Mouse (Mus musculus): ENCODE data around the gene Bmf. TPM values are rescaled to one million over a fixed set of nuclear protein-coding genes. Genes with fewer than 3 reads are reported as not detected.
"Not testable (repeated sequence)": the region's sequence is repeated elsewhere in the genome, so short reads cannot be mapped to it uniquely, and the experiment has no call there.

Gene Bmf
- polyA plus RNA-seq, 1 experiment from 2014 or later = 7.1 TPM

DNA sequence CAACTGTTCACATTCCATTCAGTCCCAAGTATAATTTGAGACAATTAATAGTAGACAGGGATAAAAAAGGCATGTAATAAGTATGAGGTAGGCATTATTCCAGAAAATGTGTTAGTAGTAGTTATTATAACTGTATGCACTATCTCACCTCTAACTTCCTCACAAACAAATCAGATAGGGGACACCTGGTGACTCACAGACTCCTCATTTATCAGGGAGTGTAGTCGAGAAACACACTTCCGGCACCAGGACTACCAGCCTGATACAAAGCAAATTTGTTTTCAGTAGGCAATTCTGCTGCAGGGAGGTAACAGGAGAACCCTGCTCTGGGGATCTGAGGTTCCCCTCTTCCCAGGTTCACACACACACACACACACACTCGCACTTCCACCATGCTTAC, 23.6 kb upstream of the Bmf start:
- H3K4me3 ChIP-seq (ENCODE audit: low read depth, low read length) = no peak overlapping the region
- H3K4me1 ChIP-seq (ENCODE audit: insufficient read depth) = no peaks in the 10 kb centered on the region
- DNase-seq (no peak), ATAC-seq (ENCODE audit: insufficient read depth) (no peak)
- no peaks in the 10 kb centered on the region for H3K27me3 ChIP-seq (ENCODE audit: insufficient read depth, low read length)
- no peak overlapping the region for H3K4me2 ChIP-seq
- H3K9ac ChIP-seq = no peak overlapping the region
- TF ChIP-seq CTCF (IDR thresholded peaks at IDR 0.05; ENCODE audit: low read depth) = no peak
- H3K9me3 ChIP-seq (ENCODE audit: low read depth, low read length) = no peaks in the 10 kb centered on the region
- 69% methylated on average over 3 of the region's 3 CpGs for WGBS
- no peak overlapping the region for H3K27ac ChIP-seq (ENCODE audit: low read depth)
- H3K36me3 ChIP-seq (ENCODE audit: insufficient read depth) = no peaks in the 10 kb centered on the region

GRCm38 (mm10) chr2:118572183-118572836, 22.8 kb upstream of the Bmf start:
- H3K36me3 ChIP-seq (ENCODE audit: insufficient read depth) = no peaks in the 10 kb centered on the region
- no peak overlapping the region for H3K27ac ChIP-seq (ENCODE audit: low read depth)
- no peaks in the 10 kb centered on the region for H3K9me3 ChIP-seq (ENCODE audit: low read depth, low read length)
- H3K4me3 ChIP-seq (ENCODE audit: low read depth, low read length) = no peak overlapping the region
- H3K9ac ChIP-seq = no peak overlapping the region
- no peaks in the 10 kb centered on the region for H3K27me3 ChIP-seq (ENCODE audit: insufficient read depth, low read length)
- DNase-seq = no peak
- TF ChIP-seq CTCF (IDR thresholded peaks at IDR 0.05; ENCODE audit: low read depth) = no peak
- peak; percentile 38; the same call in 1 of the 2 replicates for ATAC-seq (ENCODE audit: insufficient read depth)
- WGBS = 71% methylated on average over 9 of the region's 9 CpGs
- no peak overlapping the region for H3K4me2 ChIP-seq
- H3K4me1 ChIP-seq (ENCODE audit: insufficient read depth) = no peaks in the 10 kb centered on the region

DNA sequence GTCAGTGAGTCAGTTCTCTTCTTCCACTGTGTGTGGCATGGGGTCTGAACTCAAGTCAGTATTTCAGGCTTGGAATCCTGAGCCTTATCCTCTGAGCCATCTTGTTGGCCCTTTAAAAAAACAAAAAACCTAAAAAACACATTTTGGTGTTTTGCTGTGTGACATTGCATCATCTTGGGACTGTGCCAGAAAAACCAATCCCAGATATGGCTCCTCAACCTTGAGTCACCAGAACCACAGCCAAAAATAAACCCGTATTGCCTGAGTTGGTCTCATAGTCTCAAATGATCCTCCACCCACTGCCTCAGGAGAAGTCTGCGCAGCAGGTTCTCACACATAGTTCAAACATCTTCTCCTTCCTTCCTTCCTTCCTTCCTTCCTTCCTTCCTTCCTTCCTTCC, 21.5 kb upstream of the Bmf start:
- no peak for ATAC-seq (ENCODE audit: insufficient read depth)
- no peak overlapping the region for H3K9ac ChIP-seq
- no peaks in the 10 kb centered on the region for H3K4me1 ChIP-seq (ENCODE audit: insufficient read depth)
- H3K9me3 ChIP-seq (ENCODE audit: low read depth, low read length) = no peaks in the 10 kb centered on the region
- no peak overlapping the region for H3K27ac ChIP-seq (ENCODE audit: low read depth)
- WGBS = 79% methylated on average over 2 of the region's 2 CpGs
- no peak for DNase-seq
- no peaks in the 10 kb centered on the region for H3K36me3 ChIP-seq (ENCODE audit: insufficient read depth)
- H3K4me3 ChIP-seq (ENCODE audit: low read depth, low read length) = no peak overlapping the region
- no peaks in the 10 kb centered on the region for H3K27me3 ChIP-seq (ENCODE audit: insufficient read depth, low read length)
- no peak overlapping the region for H3K4me2 ChIP-seq
- TF ChIP-seq CTCF (IDR thresholded peaks at IDR 0.05; ENCODE audit: low read depth) = no peak

DNA sequence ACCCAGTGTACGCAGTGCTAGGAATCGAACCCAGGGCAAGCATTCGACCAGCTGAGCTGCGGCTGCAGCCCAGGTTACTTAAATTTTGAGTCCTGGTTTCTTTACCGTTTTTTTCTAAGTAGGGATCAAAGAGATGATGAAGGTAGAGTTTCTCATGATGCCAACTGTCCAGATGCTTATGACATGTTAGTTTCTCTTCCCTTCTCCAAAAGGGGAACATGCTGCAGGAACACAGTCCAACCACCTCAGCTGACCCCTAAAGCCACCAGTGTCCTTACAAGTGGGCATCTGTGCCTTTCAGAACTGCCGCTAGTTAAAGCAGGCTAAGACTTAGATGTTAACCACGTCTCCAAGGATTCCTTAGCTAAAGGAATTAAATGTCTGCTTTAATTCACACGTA, 17.7 kb upstream of the Bmf start:
- Histone ChIP-seq H3K4me1 (ENCODE audit: insufficient read depth) (no peaks in the 10 kb centered on the region), H3K36me3 (ENCODE audit: insufficient read depth) (no peaks in the 10 kb centered on the region), H3K27me3 (ENCODE audit: insufficient read depth, low read length) (no peaks in the 10 kb centered on the region), H3K4me2 (no peak overlapping the region), H3K9me3 (ENCODE audit: low read depth, low read length) (no peaks in the 10 kb centered on the region), H3K27ac (ENCODE audit: low read depth) (no peak overlapping the region), H3K9ac (no peak overlapping the region), H3K4me3 (ENCODE audit: low read depth, low read length) (no peak overlapping the region)
- 81% methylated on average over 8 of the region's 8 CpGs for WGBS
- no peak for TF ChIP-seq CTCF (IDR thresholded peaks at IDR 0.05; ENCODE audit: low read depth)
- no peak for DNase-seq
- no peak for ATAC-seq (ENCODE audit: insufficient read depth)

DNA sequence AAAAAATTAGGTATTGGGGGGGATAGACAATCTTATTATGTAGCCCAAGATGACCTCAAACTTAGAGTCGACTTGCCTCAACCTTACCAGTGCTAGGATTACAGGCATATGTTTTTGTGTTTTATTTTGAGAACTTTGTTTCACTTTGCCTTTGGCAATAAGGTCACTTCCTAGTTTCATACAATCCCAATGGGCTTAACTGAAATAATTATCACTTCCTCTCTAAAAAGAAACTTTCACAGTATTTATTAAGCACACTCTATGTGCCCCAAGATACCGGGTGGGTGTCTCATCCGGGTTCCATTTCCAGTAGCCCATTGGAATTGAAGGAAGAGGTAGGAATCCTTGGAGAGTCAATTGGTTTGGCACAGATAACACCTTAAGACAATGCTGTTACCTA, 12.9 kb upstream of the Bmf start:
- no peaks in the 10 kb centered on the region for H3K9me3 ChIP-seq (ENCODE audit: low read depth, low read length)
- H3K27me3 ChIP-seq (ENCODE audit: insufficient read depth, low read length) = no peaks in the 10 kb centered on the region
- no peak overlapping the region for H3K27ac ChIP-seq (ENCODE audit: low read depth)
- no peak overlapping the region for H3K9ac ChIP-seq
- no peaks in the 10 kb centered on the region for H3K4me1 ChIP-seq (ENCODE audit: insufficient read depth)
- WGBS = 87% methylated on average over 3 of the region's 3 CpGs
- ATAC-seq (ENCODE audit: insufficient read depth) (no peak), DNase-seq (no peak)
- no peaks in the 10 kb centered on the region for H3K36me3 ChIP-seq (ENCODE audit: insufficient read depth)
- TF ChIP-seq CTCF (IDR thresholded peaks at IDR 0.05; ENCODE audit: low read depth) = no peak
- no peak overlapping the region for H3K4me3 ChIP-seq (ENCODE audit: low read depth, low read length)
- H3K4me2 ChIP-seq = no peak overlapping the region

DNA sequence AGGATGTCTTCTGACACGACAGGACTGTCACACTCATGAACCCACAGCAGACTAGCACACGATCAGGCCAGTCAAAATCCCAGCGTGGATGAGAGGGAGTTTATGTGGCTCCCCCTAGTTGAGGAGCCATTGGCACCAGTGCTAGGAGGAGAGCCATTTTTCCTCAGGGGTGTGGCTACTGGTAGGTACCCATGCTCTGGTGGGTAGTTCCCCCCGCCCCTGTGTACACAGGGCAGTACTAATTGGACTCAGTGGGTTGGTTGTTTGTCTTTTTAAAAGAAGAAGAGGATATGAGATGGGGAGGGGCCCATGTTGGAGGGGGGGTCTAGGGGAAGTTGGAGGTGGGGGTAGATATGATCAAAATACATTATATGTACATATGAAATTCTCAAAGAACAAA, 12.5 kb upstream of the Bmf start:
- Histone ChIP-seq H3K9me3 (ENCODE audit: low read depth, low read length) (no peaks in the 10 kb centered on the region), H3K27me3 (ENCODE audit: insufficient read depth, low read length) (no peaks in the 10 kb centered on the region), H3K4me3 (ENCODE audit: low read depth, low read length) (no peak overlapping the region), H3K4me1 (ENCODE audit: insufficient read depth) (no peaks in the 10 kb centered on the region), H3K9ac (no peak overlapping the region), H3K27ac (ENCODE audit: low read depth) (no peak overlapping the region), H3K4me2 (no peak overlapping the region), H3K36me3 (ENCODE audit: insufficient read depth) (no peaks in the 10 kb centered on the region)
- DNase-seq (no peak), ATAC-seq (ENCODE audit: insufficient read depth) (no peak)
- WGBS = 74% methylated on average over 4 of the region's 4 CpGs
- TF ChIP-seq CTCF (IDR thresholded peaks at IDR 0.05; ENCODE audit: low read depth) = no peak

- Histone ChIP-seq H3K9me3 (ENCODE audit: low read depth, low read length) (no peaks in the 10 kb centered on the region), H3K27ac (ENCODE audit: low read depth) (no peak overlapping the region), H3K4me2 (no peak overlapping the region), H3K4me3 (ENCODE audit: low read depth, low read length) (no peak overlapping the region), H3K36me3 (ENCODE audit: insufficient read depth) (no peaks in the 10 kb centered on the region), H3K9ac (no peak overlapping the region), H3K4me1 (ENCODE audit: insufficient read depth) (no peaks in the 10 kb centered on the region; the same call in 1 of the 2 replicates), H3K27me3 (ENCODE audit: insufficient read depth, low read length) (no peaks in the 10 kb centered on the region)
- no peak for TF ChIP-seq CTCF (IDR thresholded peaks at IDR 0.05; ENCODE audit: low read depth)
- 85% methylated on average over 3 of the region's 3 CpGs for WGBS
- ATAC-seq (ENCODE audit: insufficient read depth) = no peak
- no peak for DNase-seq
Observed at GRCm38 (mm10) chr2:118558426-118558825, 8.9 kb upstream of the Bmf start.

DNA sequence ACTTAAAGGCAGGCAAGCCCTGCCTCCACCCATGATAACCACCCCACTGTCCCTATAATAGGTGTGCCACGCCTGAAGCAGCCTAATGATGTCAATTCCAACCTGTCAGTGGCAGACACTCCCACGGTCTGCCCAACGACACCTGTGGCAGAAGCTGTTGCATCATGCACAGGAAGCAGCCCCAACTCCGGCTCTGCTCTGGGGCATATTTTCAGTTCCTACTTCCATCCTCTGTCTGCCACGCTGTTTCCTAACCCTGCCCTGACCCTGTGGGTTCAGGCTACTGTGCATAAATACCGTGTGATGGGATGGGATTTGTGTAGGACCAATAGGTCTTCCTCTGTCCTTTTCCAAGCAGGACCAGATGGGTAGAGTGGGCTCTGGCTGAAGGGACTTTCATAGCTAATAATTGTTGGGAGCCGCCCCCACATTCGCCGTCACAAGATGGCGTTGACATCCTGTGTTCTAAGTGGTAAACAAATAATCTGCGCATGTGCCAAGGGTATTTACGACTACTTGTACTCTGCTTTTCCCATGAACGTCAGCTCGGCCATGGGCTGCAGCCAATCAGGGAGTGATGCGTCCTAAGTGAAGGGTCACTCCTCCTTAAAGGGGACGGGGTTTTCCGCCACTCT, 5.0 kb upstream of the Bmf start:
- peak overlapping the region; percentile 63; the same call in 1 of the 2 replicates for H3K27ac ChIP-seq (ENCODE audit: low read depth)
- H3K4me3 ChIP-seq (ENCODE audit: low read depth, low read length) = peak overlapping the region; percentile 33
- 58% methylated on average over 15 of the region's 17 CpGs for WGBS
- peak overlapping the region; percentile 29 for H3K9ac ChIP-seq
- peak overlapping the region; percentile 56 for H3K4me2 ChIP-seq
- H3K4me1 ChIP-seq (ENCODE audit: insufficient read depth); H3K9me3 ChIP-seq (ENCODE audit: low read depth, low read length); H3K27me3 ChIP-seq (ENCODE audit: insufficient read depth, low read length); H3K36me3 ChIP-seq (ENCODE audit: insufficient read depth): not testable (repeated sequence)
- DNase-seq = peak; percentile 31
- ATAC-seq (ENCODE audit: insufficient read depth) = peak; percentile 39

Measured in lung, embryonic 14.5 days (tissue).